Mouse (Mus musculus): ENCODE measurements around the gene Rnf38. TPM values are rescaled to one million over a fixed set of nuclear protein-coding genes. Genes with fewer than 3 reads are reported as not detected.
A peak's percentile ranks its signal among the peaks of the same experiment; 100 is the strongest.

Rnf38 gene
- polyA plus RNA-seq, 1 experiment from 2014 or later, result 5.6 TPM

- DNase-seq (peak; percentile 66), ATAC-seq (no peak)
- Histone ChIP-seq H3K27ac (ENCODE audit: low read depth) (no peak overlapping the region), H3K4me1 (ENCODE audit: insufficient read depth) (no peaks in the 10 kb centered on the region), H3K4me2 (ENCODE audit: low read depth, low read length) (no peak overlapping the region), H3K27me3 (ENCODE audit: insufficient read depth, low read length) (no peaks in the 10 kb centered on the region), H3K36me3 (replicated peaks; ENCODE audit: insufficient read depth, low read length) (no peaks in the 10 kb centered on the region), H3K9me3 (ENCODE audit: low read length) (no peaks in the 10 kb centered on the region), H3K9ac (replicated peaks) (no peak overlapping the region), H3K4me3 (ENCODE audit: low read depth, low read length) (no peak overlapping the region)
- TF ChIP-seq EP300 (IDR thresholded peaks at IDR 0.05; ENCODE audit: low read depth), result no peak
- TF ChIP-seq CTCF (IDR thresholded peaks at IDR 0.05; ENCODE audit: low read depth), result no peak
- 2% methylated on average over 10 of the region's 10 CpGs for WGBS (ENCODE audit: insufficient replicate concordance)
Observed at GRCm38 (mm10) chr4:44260244-44260643, 26.7 kb upstream of the Rnf38 start.

GRCm38 (mm10) chr4:44259126-44259525, 25.5 kb upstream of the Rnf38 start:
- H3K27me3 ChIP-seq (ENCODE audit: insufficient read depth, low read length), result no peaks in the 10 kb centered on the region

GRCm38 (mm10) chr4:44254579-44254978, 21.0 kb upstream of the Rnf38 start:
- Histone ChIP-seq H3K27me3 (ENCODE audit: insufficient read depth, low read length) (0 out of 2 replicates have a peak, but pooled peaks cover 4% of the 10 kb centered on the region), H3K4me3 (ENCODE audit: low read depth, low read length) (no peak overlapping the region), H3K4me1 (ENCODE audit: insufficient read depth) (peaks cover 12% of the 10 kb centered on the region), H3K36me3 (replicated peaks; ENCODE audit: insufficient read depth, low read length) (no peaks in the 10 kb centered on the region), H3K9me3 (ENCODE audit: low read length) (no peaks in the 10 kb centered on the region), H3K9ac (replicated peaks) (no peak overlapping the region), H3K27ac (ENCODE audit: low read depth) (no peak overlapping the region), H3K4me2 (ENCODE audit: low read depth, low read length) (no peak overlapping the region)
- WGBS (ENCODE audit: insufficient replicate concordance), result 73% methylated on average over 5 of the region's 5 CpGs
- no peak for TF ChIP-seq CTCF (IDR thresholded peaks at IDR 0.05; ENCODE audit: low read depth)
- no peak for ATAC-seq
- DNase-seq, result no peak

More at GRCm38 (mm10) chr4:44259126-44259525, 25.5 kb upstream of the Rnf38 start:
- Histone ChIP-seq H3K9ac (replicated peaks) (no peak overlapping the region), H3K4me1 (ENCODE audit: insufficient read depth) (no peaks in the 10 kb centered on the region), H3K4me2 (ENCODE audit: low read depth, low read length) (no peak overlapping the region), H3K36me3 (replicated peaks; ENCODE audit: insufficient read depth, low read length) (no peaks in the 10 kb centered on the region), H3K9me3 (ENCODE audit: low read length) (no peaks in the 10 kb centered on the region), H3K27ac (ENCODE audit: low read depth) (no peak overlapping the region), H3K4me3 (ENCODE audit: low read depth, low read length) (no peak overlapping the region)
- DNase-seq (no peak), ATAC-seq (no peak)
- WGBS (ENCODE audit: insufficient replicate concordance), result 74% methylated on average over 4 of the region's 4 CpGs
- TF ChIP-seq EP300 (IDR thresholded peaks at IDR 0.05; ENCODE audit: low read depth), result no peak
- TF ChIP-seq CTCF (IDR thresholded peaks at IDR 0.05; ENCODE audit: low read depth), result no peak

GRCm38 (mm10) chr4:44253191-44253590, 19.6 kb upstream of the Rnf38 start:
- Histone ChIP-seq H3K27me3 (ENCODE audit: insufficient read depth, low read length) (0 out of 2 replicates have a peak, but pooled peaks cover 4% of the 10 kb centered on the region), H3K4me3 (ENCODE audit: low read depth, low read length) (no peak overlapping the region), H3K4me2 (ENCODE audit: low read depth, low read length) (peak overlapping the region; percentile 60), H3K27ac (ENCODE audit: low read depth) (peak overlapping the region; percentile 81), H3K36me3 (replicated peaks; ENCODE audit: insufficient read depth, low read length) (no peaks in the 10 kb centered on the region), H3K9ac (replicated peaks) (no peak overlapping the region), H3K9me3 (ENCODE audit: low read length) (no peaks in the 10 kb centered on the region), H3K4me1 (ENCODE audit: insufficient read depth) (peaks cover 15% of the 10 kb centered on the region)
- ATAC-seq, result peak; percentile 88
- no peak for TF ChIP-seq CTCF (IDR thresholded peaks at IDR 0.05; ENCODE audit: low read depth)
- peak; percentile 42; the same call in 1 of the 2 replicates for TF ChIP-seq EP300 (IDR thresholded peaks at IDR 0.05; ENCODE audit: low read depth)
- peak; percentile 43 for DNase-seq
- WGBS (ENCODE audit: insufficient replicate concordance), result 10% methylated on average over 6 of the region's 6 CpGs

GRCm38 (mm10) chr4:44251966-44252916, 18.7 kb upstream of the Rnf38 start:
- H3K4me2 ChIP-seq (ENCODE audit: low read depth, low read length), result peak overlapping the region; percentile 60
- DNase-seq, result no peak

GRCm38 (mm10) chr4:44251521-44251920, 17.9 kb upstream of the Rnf38 start:
- Histone ChIP-seq H3K9me3 (ENCODE audit: low read length) (no peaks in the 10 kb centered on the region), H3K27ac (ENCODE audit: low read depth) (no peak overlapping the region), H3K4me3 (ENCODE audit: low read depth, low read length) (no peak overlapping the region), H3K9ac (replicated peaks) (no peak overlapping the region), H3K36me3 (replicated peaks; ENCODE audit: insufficient read depth, low read length) (no peaks in the 10 kb centered on the region), H3K4me2 (ENCODE audit: low read depth, low read length) (no peak overlapping the region), H3K4me1 (ENCODE audit: insufficient read depth) (peaks cover 15% of the 10 kb centered on the region), H3K27me3 (ENCODE audit: insufficient read depth, low read length) (0 out of 2 replicates have a peak, but pooled peaks cover 4% of the 10 kb centered on the region)
- ATAC-seq (no peak), DNase-seq (no peak)
- no peak for TF ChIP-seq EP300 (IDR thresholded peaks at IDR 0.05; ENCODE audit: low read depth)
- TF ChIP-seq CTCF (IDR thresholded peaks at IDR 0.05; ENCODE audit: low read depth), result no peak
- 68% methylated on average over 5 of the region's 5 CpGs for WGBS (ENCODE audit: insufficient replicate concordance)

More at GRCm38 (mm10) chr4:44251966-44252916, 18.7 kb upstream of the Rnf38 start:
- TF ChIP-seq CTCF (IDR thresholded peaks at IDR 0.05; ENCODE audit: low read depth) (no peak), EP300 (IDR thresholded peaks at IDR 0.05; ENCODE audit: low read depth) (no peak)
- H3K9ac ChIP-seq (replicated peaks), result no peak overlapping the region
- no peaks in the 10 kb centered on the region for H3K36me3 ChIP-seq (replicated peaks; ENCODE audit: insufficient read depth, low read length)
- peaks cover 15% of the 10 kb centered on the region for H3K4me1 ChIP-seq (ENCODE audit: insufficient read depth)
- WGBS (ENCODE audit: insufficient replicate concordance), result 13% methylated on average over 13 of the region's 13 CpGs
- H3K9me3 ChIP-seq (ENCODE audit: low read length), result no peaks in the 10 kb centered on the region
- no peak overlapping the region for H3K4me3 ChIP-seq (ENCODE audit: low read depth, low read length)
- 0 out of 2 replicates have a peak, but pooled peaks cover 4% of the 10 kb centered on the region for H3K27me3 ChIP-seq (ENCODE audit: insufficient read depth, low read length)
- no peak for ATAC-seq
- 0 out of 2 replicates have a peak overlapping the region, but pooled peaks have one; percentile 81 for H3K27ac ChIP-seq (ENCODE audit: low read depth)

All from liver, postnatal 0 days (tissue).